Comparison of ENCODE assay signal across 20 mouse cellular contexts in the genomic region with DNA sequence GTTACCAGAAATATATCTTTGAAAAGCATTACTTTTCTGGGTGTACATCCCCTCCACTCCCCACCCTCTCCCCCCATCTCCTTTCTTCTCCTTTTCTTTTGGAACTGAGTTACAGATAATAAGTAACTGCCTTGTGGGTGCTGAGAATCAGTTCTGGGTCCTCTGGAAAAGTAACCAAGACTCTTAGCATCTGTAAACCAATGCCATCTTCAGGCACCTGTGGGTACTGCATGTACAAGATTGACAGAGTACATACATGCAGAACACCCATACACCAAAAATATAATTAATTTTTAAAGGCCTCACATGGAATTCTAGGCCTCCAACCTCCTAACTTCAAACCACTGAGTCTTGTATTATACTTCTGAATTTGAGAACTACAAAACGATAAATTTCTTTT.
DNase-seq lines count a peak whose midpoint lies in the region; ATAC-seq and TF ChIP-seq lines count a peak whose summit lies in the region.
"Had no signal": no experiment of that assay in that cellular context is flagged by ENCODE, and none has a peak within 500 bp of the region (broad histone marks: within the 10 kb centered on the region; RNA-seq: fewer than 3 reads in every experiment).

No protein-coding gene starts in this region.

- no peak overlapping the region for H3K4me3 ChIP-seq in ES-E14 (ENCODE audit: insufficient read depth in 1 of 2, low read depth in 1 of 2, low read length in 2 of 2, poor library complexity in 1 of 2, severe bottlenecking in 1 of 2)
- no peak overlapping the region for H3K4me3 ChIP-seq in midbrain, embryonic 11.5 days (ENCODE audit: low read depth, low read length)
- H3K4me3 ChIP-seq: embryonic facial prominence, embryonic 12.5 days; forebrain, embryonic 15.5 days; heart, embryonic 12.5 days; hindbrain, embryonic 10.5 days; intestine, embryonic 15.5 days had no signal

- H3K4me2 ChIP-seq in midbrain, embryonic 11.5 days: no peak overlapping the region
- H3K4me2 ChIP-seq: embryonic facial prominence, embryonic 12.5 days; forebrain, embryonic 15.5 days; heart, embryonic 12.5 days; hindbrain, embryonic 14.5 days; intestine, embryonic 15.5 days had no signal

- H3K36me3 ChIP-seq in ES-E14 (ENCODE audit: control insufficient read depth, insufficient read depth, low read length, poor library complexity, severe bottlenecking): no peaks in the 10 kb centered on the region
- H3K36me3 ChIP-seq in midbrain, embryonic 11.5 days (ENCODE audit: control insufficient read depth, insufficient read depth, low read length): no peaks in the 10 kb centered on the region
- H3K36me3 ChIP-seq: embryonic facial prominence, embryonic 12.5 days; forebrain, embryonic 15.5 days; heart, embryonic 12.5 days; hindbrain, embryonic 10.5 days; intestine, embryonic 15.5 days had no signal

- ATAC-seq in midbrain, embryonic 11.5 days (ENCODE audit: low FRiP score): no peak
- ATAC-seq: forebrain, embryonic 15.5 days; intestine, embryonic 15.5 days had no signal

- 77% methylated on average over 1 of the region's 1 CpGs for WGBS in midbrain, embryonic 11.5 days

- no peaks in the 10 kb centered on the region for H3K27me3 ChIP-seq in midbrain, embryonic 11.5 days (ENCODE audit: control insufficient read depth, insufficient read depth, low read length)
- H3K27me3 ChIP-seq: embryonic facial prominence, embryonic 12.5 days; forebrain, embryonic 15.5 days; heart, embryonic 12.5 days; intestine, embryonic 15.5 days had no signal

- no peak overlapping the region for H3K27ac ChIP-seq in ES-E14 (ENCODE audit: insufficient read depth, low read depth, low read length, poor library complexity, severe bottlenecking)
- no peak overlapping the region for H3K27ac ChIP-seq in midbrain, embryonic 11.5 days (ENCODE audit: low read depth, low read length)
- H3K27ac ChIP-seq: embryonic facial prominence, embryonic 12.5 days; forebrain, embryonic 15.5 days; hindbrain, embryonic 10.5 days; hindbrain, embryonic 14.5 days; intestine, embryonic 15.5 days had no signal

- H3K4me1 ChIP-seq in ES-E14 (ENCODE audit: control insufficient read depth in 2 of 2, insufficient read depth in 2 of 2, low read length in 2 of 2, poor library complexity in 1 of 2): no peaks in the 10 kb centered on the region
- H3K4me1 ChIP-seq in midbrain, embryonic 11.5 days (ENCODE audit: control insufficient read depth, insufficient read depth, low read length): no peaks in the 10 kb centered on the region
- H3K4me1 ChIP-seq: embryonic facial prominence, embryonic 12.5 days; forebrain, embryonic 15.5 days; heart, embryonic 12.5 days; hindbrain, embryonic 10.5 days; intestine, embryonic 15.5 days had no signal

- in situ Hi-C loops in ES-E14 (cut with MboI; ENCODE audit: low sequenced_read_pairs in 2 of 2, unreplicated experiment in 2 of 2): no loop called here

- no peak overlapping the region for H3K9ac ChIP-seq in ES-E14 (ENCODE audit: insufficient read depth, low read depth, low read length, poor library complexity, severe bottlenecking)
- H3K9ac ChIP-seq in midbrain, embryonic 11.5 days (ENCODE audit: low read length): no peak overlapping the region
- H3K9ac ChIP-seq: embryonic facial prominence, embryonic 12.5 days; forebrain, embryonic 15.5 days; heart, embryonic 12.5 days; hindbrain, embryonic 14.5 days; intestine, embryonic 15.5 days had no signal

- DNase-seq in 3T3-L1 (ENCODE audit: low read depth, low spot score) (peak; percentile 8), ES-E14 (ENCODE audit: low read depth, low spot score) (peak; percentile 25), ZHBTc4 (ENCODE audit: low read depth, low spot score) (peak; percentile 62)
- DNase-seq in B cell, adult 2 months: peak; percentile 31 to 33
- DNase-seq in midbrain, embryonic 11.5 days (ENCODE audit: low spot score, missing footprints): no peak
- DNase-seq in urinary bladder, postnatal 10 days (ENCODE audit: low spot score): no peak
- no peak for DNase-seq in heart, adult 9 months (ENCODE audit: low spot score in 2 of 2)
- no peak for DNase-seq in thymus, postnatal 36 days
- DNase-seq: adrenal gland, postnatal 10 days; cerebellum, adult 11 months; cerebellum, adult 9-10 months; cerebellum, postnatal 25 days; heart, adult 18-20 months; kidney, adult 18-20 months had no signal

- H3K9me3 ChIP-seq in ES-E14 (ENCODE audit: control insufficient read depth, insufficient read depth, low read depth, low read length): no peaks in the 10 kb centered on the region
- no peaks in the 10 kb centered on the region for H3K9me3 ChIP-seq in midbrain, embryonic 11.5 days (ENCODE audit: control insufficient read depth, low read length)
- H3K9me3 ChIP-seq: embryonic facial prominence, embryonic 12.5 days; forebrain, embryonic 15.5 days; hindbrain, embryonic 10.5 days; intestine, embryonic 15.5 days had no signal

TF ChIP-seq in ES-E14, 5 proteins besides CTCF, POLR2A, EP300 and RAD21:
- TF ChIP-seq CHD2 (IDR thresholded peaks at IDR 0.05; ENCODE audit: low read depth, low read length): no peak
- TF ChIP-seq ZNF384 (IDR thresholded peaks at IDR 0.05; ENCODE audit: low read depth, low read length): no peak
- no peak for TF ChIP-seq ZC3H11A (IDR thresholded peaks at IDR 0.05; ENCODE audit: borderline replicate concordance, low read depth, low read length)
- no peak for TF ChIP-seq HCFC1 (IDR thresholded peaks at IDR 0.05; ENCODE audit: borderline replicate concordance, insufficient read depth, low read length)
- TF ChIP-seq MAFK (IDR thresholded peaks at IDR 0.05; ENCODE audit: insufficient read depth, low read depth, low read length): no peak

Comparison
In these comparisons a context has a peak if more than half of its experiments do, and no peak if none do; other contexts are left out.
1. DNase-seq: peak in 3T3-L1 (single experiment), B cell, adult 2 months (2 of 2), ES-E14 (single experiment) and ZHBTc4 (single experiment); none in midbrain, embryonic 11.5 days (single experiment), urinary bladder, postnatal 10 days (single experiment), heart, adult 9 months (0 of 2) and thymus, postnatal 36 days (0 of 2).